Mouse (Mus musculus): ENCODE results near the gene Mmp9.

Mmp9 gene

DNA sequence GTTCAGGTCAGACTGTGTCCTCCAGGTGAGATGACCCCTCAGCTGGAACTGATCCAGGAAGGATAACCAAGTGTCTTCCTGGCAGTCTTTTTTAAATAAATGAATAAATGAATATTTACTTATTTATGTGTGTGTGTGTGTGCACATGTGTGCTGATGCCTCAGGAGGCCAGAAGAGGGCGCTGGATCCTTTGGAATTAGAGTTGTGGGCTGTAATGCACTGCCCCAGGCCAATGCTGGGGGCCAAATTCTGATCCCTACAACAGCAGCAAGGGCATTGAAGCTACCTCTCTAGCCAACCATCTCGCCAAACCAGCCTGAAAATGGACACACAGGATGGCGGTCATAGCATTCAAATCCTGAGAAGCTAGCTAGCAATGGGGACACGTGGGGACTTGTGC is 15.1 kb downstream of the Mmp9 start:
- no peak for DNase-seq (ENCODE audit: low read depth)

GRCm38 (mm10) chr2:164956195-164956594 is 15.6 kb downstream of the Mmp9 start:
- no peak for DNase-seq (ENCODE audit: low read depth)

GRCm38 (mm10) chr2:164957548-164958315 is 17.2 kb downstream of the Mmp9 start:
- no peak for DNase-seq (ENCODE audit: low read depth)

- no peak for DNase-seq (ENCODE audit: low read depth)
These were observed 20.3 kb downstream of the Mmp9 start, which contains the start of gene Slc12a5 for GRCm38 (mm10) chr2:164960716-164961441. Gene Slc12a5 (plus strand): TSS chr2:164960802.

DNA sequence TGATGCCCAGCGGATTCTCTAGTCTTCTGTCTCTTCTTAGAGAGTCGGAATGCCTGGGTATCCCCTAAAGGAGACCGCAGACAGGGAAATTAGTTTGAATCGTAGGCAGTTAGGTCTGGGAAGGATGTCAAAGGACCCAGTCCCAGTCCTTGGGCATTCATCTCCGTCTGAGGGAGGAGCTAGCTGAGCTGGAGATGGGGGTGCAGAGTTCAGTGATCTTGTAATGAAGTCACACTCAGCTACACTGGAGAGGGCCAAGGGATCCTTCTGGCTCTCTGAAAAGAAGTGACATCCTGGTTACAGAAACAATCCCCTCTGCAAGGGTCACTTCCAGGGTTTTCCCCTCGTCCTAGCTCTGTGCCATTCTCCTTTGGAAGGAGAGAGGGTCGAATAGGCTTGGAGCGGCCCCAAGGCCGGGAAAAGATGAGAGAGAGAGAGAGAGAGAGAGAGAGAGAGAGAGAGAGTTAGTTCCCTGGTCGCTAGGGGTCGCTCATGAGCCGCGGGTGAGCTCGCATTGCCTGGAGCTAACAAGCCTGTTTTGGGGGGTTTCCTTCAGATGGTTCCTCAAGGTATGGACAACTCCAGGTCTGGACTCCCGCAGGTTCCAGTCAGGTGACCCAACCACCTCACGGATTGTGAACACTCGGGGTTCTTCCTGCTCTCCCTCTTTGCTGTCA is 21.1 kb downstream of the Mmp9 start:
- no peak for DNase-seq (ENCODE audit: low read depth)

DNA sequence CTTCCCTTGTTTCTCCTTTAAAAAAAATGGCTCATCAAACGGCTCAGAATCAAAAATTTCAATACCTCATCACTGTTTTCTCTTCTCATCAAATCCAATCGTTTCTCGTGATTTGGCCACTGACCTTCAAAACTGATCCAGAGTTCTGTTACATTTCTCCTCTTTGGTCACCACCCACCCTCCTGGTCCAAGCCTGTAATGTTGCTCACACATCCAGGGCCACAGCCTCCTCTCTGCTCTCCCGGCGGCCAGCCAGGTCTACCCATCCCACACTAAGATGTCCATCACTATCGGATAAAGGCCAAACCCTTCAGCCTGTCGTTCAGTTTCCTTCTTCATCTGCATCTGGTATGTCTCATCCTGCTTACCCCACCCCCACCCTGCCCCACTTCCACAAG is 21.6 kb downstream of the Mmp9 start:
- no peak for DNase-seq (ENCODE audit: low read depth)

- DNase-seq (ENCODE audit: low read depth): no peak
These were observed 23.8 kb downstream of the Mmp9 start for GRCm38 (mm10) chr2:164964242-164964894.

GRCm38 (mm10) chr2:164964981-164965380 is 24.4 kb downstream of the Mmp9 start:
- DNase-seq (ENCODE audit: low read depth): no peak

- DNase-seq (ENCODE audit: low read depth): no peak
These were observed 25.8 kb downstream of the Mmp9 start for GRCm38 (mm10) chr2:164966381-164966780.

DNA sequence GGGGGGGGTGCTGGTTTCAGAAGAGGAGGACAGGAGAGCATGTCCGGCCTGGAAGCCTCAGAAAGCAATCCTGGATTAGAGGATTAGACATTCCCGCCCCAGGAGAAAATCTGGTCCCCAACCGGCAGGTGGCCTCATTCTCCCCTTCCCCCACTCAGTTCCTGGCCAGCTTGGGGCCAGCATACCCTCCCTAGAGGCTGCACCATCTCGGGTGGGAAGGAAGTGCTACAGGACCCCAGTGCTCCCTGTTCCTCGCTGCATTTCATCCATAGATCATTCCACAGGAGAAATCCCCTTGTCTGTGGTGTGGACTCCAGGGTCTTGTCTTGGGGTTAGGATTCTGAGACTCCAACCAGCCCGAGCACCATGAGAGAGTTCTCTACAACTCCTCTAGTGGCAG is 26.6 kb downstream of the Mmp9 start:
- no peak for DNase-seq (ENCODE audit: low read depth)

GRCm38 (mm10) chr2:164967761-164968440 is 27.3 kb downstream of the Mmp9 start:
- no peak for DNase-seq (ENCODE audit: low read depth)

DNA sequence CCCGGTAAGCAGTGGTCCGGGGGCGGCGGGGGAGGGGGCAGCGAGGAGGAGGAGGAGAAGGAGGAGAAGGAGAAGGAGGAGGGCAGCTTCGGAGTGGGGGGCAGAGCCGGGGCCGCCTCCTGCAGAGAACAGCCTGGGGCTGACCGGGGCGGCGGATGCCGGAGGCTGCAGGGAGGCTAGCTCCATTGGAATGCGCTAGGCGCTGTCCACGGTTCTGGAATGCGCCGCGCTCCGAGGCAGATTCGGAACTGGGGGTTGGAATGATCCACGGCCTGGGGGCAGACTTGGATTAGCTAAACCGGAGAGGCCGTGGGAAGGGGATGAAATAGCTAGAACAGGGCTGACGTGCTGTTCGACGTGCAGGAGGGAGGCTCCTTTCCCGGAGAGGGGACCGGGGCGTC is 27.9 kb downstream of the Mmp9 start:
- DNase-seq (ENCODE audit: low read depth): no peak

DNA sequence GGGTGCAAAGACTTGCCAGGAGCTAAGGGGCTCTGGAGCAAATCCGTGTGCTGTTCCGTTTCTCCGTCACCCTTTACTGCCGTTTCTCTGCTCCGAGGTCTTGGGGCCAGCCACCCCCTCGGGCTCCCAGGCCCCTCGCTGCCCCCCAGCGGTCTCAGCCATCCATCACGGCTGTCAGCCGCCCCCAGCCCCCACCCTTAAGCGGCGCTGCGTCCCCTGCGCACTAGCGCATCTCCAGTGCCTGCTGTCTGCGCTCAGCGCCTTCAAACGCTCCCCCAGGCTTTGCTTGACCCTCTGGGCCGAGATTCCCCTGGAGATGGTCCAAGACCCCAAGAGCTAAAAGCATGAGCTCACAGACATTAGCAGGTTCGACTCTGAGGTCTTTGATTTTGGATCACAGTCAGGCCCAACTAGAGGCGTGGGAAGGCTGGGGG is 28.8 kb downstream of the Mmp9 start:
- DNase-seq (ENCODE audit: low read depth): no peak

DNA sequence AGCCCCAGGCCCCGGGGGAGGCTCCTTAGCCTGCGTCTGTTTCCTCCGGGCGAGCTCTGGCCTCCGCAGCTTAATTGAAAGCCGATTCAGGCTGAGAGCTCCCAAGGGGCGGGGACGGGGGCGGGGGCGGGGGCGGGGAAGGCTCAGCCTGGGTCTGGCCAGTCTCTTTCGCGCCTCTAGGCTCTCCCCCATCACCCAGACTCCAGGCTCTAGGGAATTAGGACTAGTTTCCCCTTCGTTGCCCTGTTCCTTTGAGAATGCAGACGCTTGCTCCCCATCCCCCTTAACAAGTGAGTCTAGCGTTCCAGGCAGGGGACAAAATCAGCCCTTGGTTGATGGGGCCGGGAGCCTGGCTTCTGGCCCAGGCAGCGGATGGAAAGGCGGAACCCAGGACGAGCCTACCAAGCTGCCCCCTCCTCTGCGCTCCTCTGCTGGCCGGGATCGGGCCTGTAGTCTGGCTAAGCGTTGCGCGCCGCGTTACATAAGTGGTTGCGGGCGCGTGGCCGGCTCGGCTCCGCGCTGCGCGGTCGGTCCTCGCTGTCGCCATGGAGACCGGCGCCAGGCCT is 30.1 kb downstream of the Mmp9 start:
- no peak for DNase-seq (ENCODE audit: low read depth)

- no peak for DNase-seq (ENCODE audit: low read depth)
These were observed 32.1 kb downstream of the Mmp9 start for GRCm38 (mm10) chr2:164972646-164973045.

- DNase-seq (ENCODE audit: low read depth): no peak
These were observed 35.0 kb downstream of the Mmp9 start for GRCm38 (mm10) chr2:164975611-164976010.

DNA sequence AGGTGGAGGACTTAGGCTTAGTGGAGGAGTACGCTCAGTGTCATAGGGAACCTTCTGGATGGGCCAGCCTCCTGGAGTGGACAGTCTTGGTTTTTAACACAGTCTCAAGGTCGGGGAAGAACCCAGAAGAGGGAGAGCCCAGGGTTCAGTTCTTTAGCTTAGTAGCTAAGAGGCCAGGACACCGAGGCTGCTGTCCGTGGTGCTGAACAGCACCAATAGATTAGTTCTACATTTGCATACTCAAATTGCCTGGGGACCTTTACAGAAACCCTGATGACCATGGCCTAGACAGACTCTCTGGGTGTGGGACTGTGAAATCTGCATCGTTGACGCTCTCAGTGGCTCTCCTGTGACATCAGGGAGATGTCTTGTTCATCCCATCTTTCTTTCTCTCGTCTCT is 39.2 kb downstream of the Mmp9 start:
- DNase-seq (ENCODE audit: low read depth): no peak

DNA sequence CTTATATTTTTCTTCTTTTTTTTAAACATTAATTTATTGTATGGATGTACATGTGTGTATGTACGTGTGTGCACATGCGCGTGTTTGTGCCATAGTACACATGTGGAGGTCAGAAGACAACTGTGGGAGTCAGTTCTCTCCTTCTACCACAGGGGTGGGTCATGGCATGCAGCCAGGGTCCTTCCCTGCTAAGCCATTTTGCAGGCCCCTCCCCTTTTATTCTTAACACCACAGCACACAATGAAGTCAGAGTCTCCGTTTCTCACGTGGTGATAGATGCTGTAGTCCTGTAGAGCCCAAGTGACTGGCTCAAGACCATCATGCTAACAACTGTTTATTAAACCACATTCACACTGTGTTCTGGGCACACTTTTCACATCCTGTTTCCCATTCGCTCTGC is 45.4 kb downstream of the Mmp9 start:
- no peak for DNase-seq (ENCODE audit: low read depth)

DNA sequence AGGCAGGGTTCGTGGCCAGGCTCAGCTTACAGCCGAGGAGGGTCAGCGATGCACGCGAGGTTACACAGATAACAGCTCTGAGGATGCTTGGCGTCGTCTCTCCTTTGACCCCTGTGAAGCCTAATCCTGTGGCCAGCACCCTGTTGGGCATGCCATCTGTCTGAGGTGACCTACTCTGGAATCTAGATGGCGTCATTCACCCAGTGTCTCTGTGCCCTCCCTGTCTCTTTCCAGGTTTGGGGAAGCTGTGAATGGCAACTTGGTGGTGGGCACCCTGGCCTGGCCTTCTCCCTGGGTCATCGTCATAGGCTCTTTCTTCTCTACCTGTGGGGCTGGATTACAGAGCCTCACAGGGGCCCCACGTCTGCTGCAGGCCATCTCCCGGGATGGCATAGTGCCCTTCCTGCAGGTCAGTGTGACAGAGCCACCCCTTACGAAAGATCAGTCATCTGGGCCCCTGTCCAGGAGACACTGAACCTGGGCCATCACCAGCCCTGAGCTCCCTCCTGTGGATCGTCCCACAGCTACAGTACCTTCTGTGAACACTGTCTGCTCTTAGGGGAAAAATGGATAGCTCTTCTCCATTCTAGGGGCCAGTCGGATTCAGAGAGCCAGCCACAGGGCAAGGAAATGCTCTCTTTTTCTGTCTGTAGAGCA is 45.9 kb downstream of the Mmp9 start:
- no peak for DNase-seq (ENCODE audit: low read depth)

- no peak for DNase-seq (ENCODE audit: low read depth)
These were observed 48.2 kb downstream of the Mmp9 start for GRCm38 (mm10) chr2:164988777-164989176.

DNA sequence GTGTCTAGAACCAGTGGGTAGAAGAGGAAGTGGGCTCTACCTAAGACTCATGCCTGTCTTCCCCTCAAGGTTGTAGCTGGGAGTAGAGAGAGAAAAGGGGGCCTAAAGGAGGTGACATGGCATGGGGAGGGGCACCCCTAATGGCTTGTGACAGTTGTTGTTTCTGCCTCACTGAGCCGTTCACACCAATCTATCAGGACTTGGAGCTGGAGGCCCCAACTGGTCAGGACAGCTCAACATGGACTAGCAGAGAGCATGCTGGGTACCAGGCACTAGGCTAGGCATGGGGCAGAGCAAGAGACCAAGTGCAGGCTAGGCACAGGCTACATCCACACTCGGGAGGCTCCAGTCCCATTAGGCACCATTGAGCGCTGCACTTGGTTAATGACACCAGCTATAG is 50.5 kb downstream of the Mmp9 start:
- no peak for DNase-seq (ENCODE audit: low read depth)

All from fibroblast of lung, adult 2 months (primary cell).